In the genomic region with DNA sequence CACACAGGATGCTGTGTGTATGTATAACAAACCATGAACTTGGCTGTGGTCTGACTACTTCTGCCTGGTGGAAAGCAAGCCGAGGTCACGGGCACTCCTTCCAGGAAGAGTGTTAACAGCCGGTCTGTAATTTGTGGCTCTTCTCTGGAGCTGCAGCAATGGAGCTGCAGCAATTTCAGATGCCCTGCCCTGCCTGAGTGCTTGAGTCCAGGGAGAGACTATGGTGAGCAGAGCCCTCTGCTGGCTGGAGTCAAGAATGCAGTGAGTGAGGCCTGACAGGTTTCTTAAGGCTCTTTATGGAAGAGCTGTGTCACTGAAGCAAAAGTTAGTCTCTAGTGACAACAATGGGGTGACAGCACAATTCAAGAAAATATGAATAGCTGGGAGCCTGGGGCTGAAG, we compare ENCODE assay signal across 8 mouse cellular contexts.
DNase-seq lines count a peak whose midpoint lies in the region; ATAC-seq and TF ChIP-seq lines count a peak whose summit lies in the region.

No protein-coding gene starts in this region.

- TF ChIP-seq CTCF in CH12.LX (conservative IDR thresholded peaks at IDR 0.05 in 1 of 2, IDR thresholded peaks at IDR 0.05 in 1 of 2; ENCODE audit: low read depth in 2 of 2, low read length in 2 of 2), result peak; percentile 73 to 92
- peak; percentile 97 for TF ChIP-seq CTCF in heart, postnatal 0 days (IDR thresholded peaks at IDR 0.05; ENCODE audit: low read depth)
- TF ChIP-seq CTCF in liver, postnatal 0 days (IDR thresholded peaks at IDR 0.05; ENCODE audit: low read depth), result peak; percentile 93
- TF ChIP-seq CTCF in olfactory bulb, adult 2 months (IDR thresholded peaks at IDR 0.05; ENCODE audit: insufficient read depth, low read depth, low read length), result peak; percentile 86

- in situ Hi-C loops in CH12.LX (cut with MboI; ENCODE audit: low pct_ligation_motif_present, low pct_unique_long_range_greater_than_20kb, low sequenced_read_pairs), result no loop called here

- no peak for TF ChIP-seq POLR2A in CH12.LX (IDR thresholded peaks at IDR 0.05; ENCODE audit: low read depth, low read length)
- no peak for TF ChIP-seq POLR2A in olfactory bulb, adult 2 months (IDR thresholded peaks at IDR 0.05; ENCODE audit: insufficient read depth, low read depth, low read length)

- no peaks in the 10 kb centered on the region for H3K9me3 ChIP-seq in CH12.LX (replicated peaks; ENCODE audit: low read length)
- no peaks in the 10 kb centered on the region for H3K9me3 ChIP-seq in forebrain, embryonic 13.5 days (replicated peaks)
- no peaks in the 10 kb centered on the region for H3K9me3 ChIP-seq in heart, postnatal 0 days (replicated peaks; ENCODE audit: control insufficient read depth, low read length)
- no peaks in the 10 kb centered on the region for H3K9me3 ChIP-seq in liver, postnatal 0 days (ENCODE audit: low read length)

- H3K27me3 ChIP-seq in CH12.LX (replicated peaks), result no peaks in the 10 kb centered on the region
- 0 out of 2 replicates have a peak, but pooled peaks cover 6% of the 10 kb centered on the region for H3K27me3 ChIP-seq in forebrain, embryonic 13.5 days
- no peaks in the 10 kb centered on the region for H3K27me3 ChIP-seq in heart, postnatal 0 days (ENCODE audit: control insufficient read depth, insufficient read depth, low read length)
- no peaks in the 10 kb centered on the region for H3K27me3 ChIP-seq in liver, postnatal 0 days (ENCODE audit: insufficient read depth, low read length)

- no peaks in the 10 kb centered on the region for H3K36me3 ChIP-seq in CH12.LX (replicated peaks in 1 of 2; ENCODE audit: control insufficient read depth in 1 of 2, insufficient read depth in 1 of 2, low read length in 1 of 2)
- H3K36me3 ChIP-seq in forebrain, embryonic 13.5 days (ENCODE audit: poor library complexity, severe bottlenecking), result no peaks in the 10 kb centered on the region
- H3K36me3 ChIP-seq in heart, postnatal 0 days (replicated peaks; ENCODE audit: control insufficient read depth, insufficient read depth, low read length), result no peaks in the 10 kb centered on the region
- no peaks in the 10 kb centered on the region for H3K36me3 ChIP-seq in liver, postnatal 0 days (replicated peaks; ENCODE audit: insufficient read depth, low read length)

- TF ChIP-seq RAD21 in CH12.LX (IDR thresholded peaks at IDR 0.05; ENCODE audit: low read depth, low read length), result peak; percentile 93

- peak; percentile 85 for ATAC-seq in forebrain, embryonic 13.5 days
- ATAC-seq in heart, postnatal 0 days (ENCODE audit: insufficient read depth, low read depth), result peak; percentile 75
- ATAC-seq in liver, postnatal 0 days, result peak; percentile 61

- no peak overlapping the region for H3K4me3 ChIP-seq in CH12.LX (replicated peaks in 1 of 3; ENCODE audit: low read depth in 2 of 3, low read length in 2 of 3, poor library complexity in 1 of 3)
- H3K4me3 ChIP-seq in forebrain, embryonic 13.5 days, result no peak overlapping the region
- H3K4me3 ChIP-seq in heart, postnatal 0 days (ENCODE audit: low read depth, low read length), result no peak overlapping the region
- no peak overlapping the region for H3K4me3 ChIP-seq in liver, postnatal 0 days (ENCODE audit: low read depth, low read length)
- no peak overlapping the region for H3K4me3 ChIP-seq in olfactory bulb, adult 2 months (ENCODE audit: insufficient read depth, low read depth, low read length)

- no peaks in the 10 kb centered on the region for H3K79me2 ChIP-seq in CH12.LX (replicated peaks; ENCODE audit: control insufficient read depth, extremely low read depth, insufficient read depth, poor library complexity, severe bottlenecking)

- H3K4me1 ChIP-seq in CH12.LX (ENCODE audit: control insufficient read depth in 1 of 2, insufficient read depth in 2 of 2), result peaks cover 0 to 5% of the 10 kb centered on the region in 2 experiments; a peak in 1 of 4 replicates
- H3K4me1 ChIP-seq in forebrain, embryonic 13.5 days, result peaks cover 10% of the 10 kb centered on the region
- peaks cover 24% of the 10 kb centered on the region for H3K4me1 ChIP-seq in heart, postnatal 0 days (ENCODE audit: control insufficient read depth, insufficient read depth)
- H3K4me1 ChIP-seq in liver, postnatal 0 days (ENCODE audit: insufficient read depth), result no peaks in the 10 kb centered on the region
- H3K4me1 ChIP-seq in olfactory bulb, adult 2 months (ENCODE audit: control insufficient read depth, insufficient read depth, low read length), result peaks cover 17% of the 10 kb centered on the region

- H3K9ac ChIP-seq in CH12.LX (ENCODE audit: insufficient read depth, low read depth), result no peak overlapping the region
- H3K9ac ChIP-seq in forebrain, embryonic 13.5 days, result no peak overlapping the region
- H3K9ac ChIP-seq in heart, postnatal 0 days (replicated peaks; ENCODE audit: low read depth, low read length), result no peak overlapping the region
- H3K9ac ChIP-seq in liver, postnatal 0 days (replicated peaks), result no peak overlapping the region

- H3K4me2 ChIP-seq in CH12.LX (ENCODE audit: insufficient read depth, low read depth, poor library complexity, severe bottlenecking), result no peak overlapping the region
- H3K4me2 ChIP-seq in forebrain, embryonic 13.5 days, result no peak overlapping the region
- no peak overlapping the region for H3K4me2 ChIP-seq in heart, postnatal 0 days (ENCODE audit: low read depth, low read length)
- H3K4me2 ChIP-seq in liver, postnatal 0 days (ENCODE audit: low read depth, low read length), result no peak overlapping the region

- TF ChIP-seq EP300 in CH12.LX (IDR thresholded peaks at IDR 0.05; ENCODE audit: low read length), result no peak
- TF ChIP-seq EP300 in heart, postnatal 0 days (IDR thresholded peaks at IDR 0.05; ENCODE audit: low read depth), result no peak
- TF ChIP-seq EP300 in liver, postnatal 0 days (IDR thresholded peaks at IDR 0.05; ENCODE audit: low read depth), result no peak

- DNase-seq in CH12.LX (ENCODE audit: extremely low read depth), result peak; percentile 80
- DNase-seq in c-Kit-positive CD71-negative TER-119-negative erythroid progenitor cells, embryonic 14.5 days (ENCODE audit: low read depth), result peak; percentile 71
- peak; percentile 92 for DNase-seq in heart, postnatal 0 days (ENCODE audit: low spot score)
- peak; percentile 91 to 94 for DNase-seq in kidney, postnatal 36 days
- peak; percentile 85 for DNase-seq in liver, postnatal 0 days
- peak; percentile 63 to 69 for DNase-seq in thymus, adult 18-20 months

- WGBS in forebrain, embryonic 13.5 days, result 17% methylated on average over 3 of the region's 3 CpGs
- WGBS in heart, postnatal 0 days, result 0% methylated on average over 3 of the region's 3 CpGs
- WGBS in liver, postnatal 0 days (ENCODE audit: insufficient replicate concordance), result 10% methylated on average over 3 of the region's 3 CpGs
- 1% methylated on average over 3 of the region's 3 CpGs for WGBS in olfactory bulb, adult 2 months

- H3K27ac ChIP-seq in CH12.LX (ENCODE audit: insufficient read depth, low read depth), result no peak overlapping the region
- H3K27ac ChIP-seq in forebrain, embryonic 13.5 days, result no peak overlapping the region
- no peak overlapping the region for H3K27ac ChIP-seq in heart, postnatal 0 days (ENCODE audit: low read depth)
- H3K27ac ChIP-seq in liver, postnatal 0 days (ENCODE audit: low read depth), result no peak overlapping the region
- H3K27ac ChIP-seq in olfactory bulb, adult 2 months (ENCODE audit: insufficient read depth, low read depth, low read length), result 0 out of 2 replicates have a peak overlapping the region, but pooled peaks have one; percentile 27

- dilution Hi-C loops in CH12.LX (cut with MboI; ENCODE audit: extremely low pct_ligation_motif_present, extremely low pct_unique_long_range_greater_than_20kb, low sequenced_read_pairs), result no loop called here

TF ChIP-seq in CH12.LX, 34 proteins besides CTCF, POLR2A, EP300 and RAD21:
- no peak for TF ChIP-seq USF1 (IDR thresholded peaks at IDR 0.05; ENCODE audit: low read depth, low read length)
- peak; percentile 79 for TF ChIP-seq ZC3H11A (IDR thresholded peaks at IDR 0.05; ENCODE audit: low read depth, low read length)
- TF ChIP-seq SMC3 (IDR thresholded peaks at IDR 0.05; ENCODE audit: low read depth, low read length), result peak; percentile 98
- no peak for TF ChIP-seq IRF4 (IDR thresholded peaks at IDR 0.05; ENCODE audit: low read depth, low read length)
